Mouse (Mus musculus) ES-E14 (cell line): Measurements from ENCODE around the gene Plch2. TPM values are rescaled to one million over a fixed set of nuclear protein-coding genes. Genes with fewer than 3 reads are reported as not detected.

Source experiments
- DNase-seq: peaks from one replicate; pipeline ENCODE4 v3.0.0-alpha.2; 2013; ENCODE audit warnings: low read depth, low spot score
- H3K27ac ChIP-seq: 2 replicates; pipeline ENCODE4 v1.5.1; 2012; ENCODE audit warnings: low read depth, mild to moderate bottlenecking, low read length, moderate library complexity, mixed read lengths; ENCODE audit not compliant: poor library complexity, insufficient read depth, severe bottlenecking
- H3K36me3 ChIP-seq: 2 replicates; pipeline ENCODE4 v1.6.1; 2012; ENCODE audit warnings: mild to moderate bottlenecking, low read length, moderate library complexity, mixed read lengths; ENCODE audit not compliant: control insufficient read depth, poor library complexity, insufficient read depth, severe bottlenecking
- H3K4me1 ChIP-seq, 2 experiments: fragments of 150-350 bp in 1 of 2; sonication (generic) in 1 of 2; 2 replicates each; pipeline ENCODE4 v1.6.1; 2012; ENCODE audit warnings: low read length in 2 of 2, mild to moderate bottlenecking in 1 of 2, mixed read lengths in 1 of 2; ENCODE audit not compliant: control insufficient read depth in 2 of 2, insufficient read depth in 2 of 2, poor library complexity in 1 of 2
- H3K4me3 ChIP-seq, 2 experiments: fragments of 150-350 bp in 1 of 2; sonication (generic) in 1 of 2; 2 replicates each; pipeline ENCODE4 v1.5.1; 2012; ENCODE audit warnings: low read length in 2 of 2, low read depth in 1 of 2, mild to moderate bottlenecking in 1 of 2, mixed read lengths in 1 of 2; ENCODE audit not compliant: insufficient read depth in 1 of 2, poor library complexity in 1 of 2, severe bottlenecking in 1 of 2
- H3K9ac ChIP-seq: 2 replicates; pipeline ENCODE4 v1.6.1; 2012; ENCODE audit warnings: low read depth, mild to moderate bottlenecking, low read length, mixed read lengths; ENCODE audit not compliant: poor library complexity, insufficient read depth, severe bottlenecking
- H3K9me3 ChIP-seq: fragments of 150-350 bp; sonication (generic); 2 replicates; pipeline ENCODE4 v1.6.1; 2012; ENCODE audit warnings: low read depth, mild to moderate bottlenecking, low read length; ENCODE audit not compliant: control insufficient read depth, insufficient read depth
- CHD2 ChIP-seq: IDR thresholded peaks from 2 replicates; pipeline ENCODE4 v1.6.1; 2014; ENCODE audit warnings: mild to moderate bottlenecking, low read depth, low read length, inconsistent platforms
- HCFC1 ChIP-seq: IDR thresholded peaks from 2 replicates; pipeline ENCODE4 v1.6.1; 2012; ENCODE audit warnings: low read length, inconsistent platforms, borderline replicate concordance; ENCODE audit not compliant: insufficient read depth
- MAFK ChIP-seq: IDR thresholded peaks from 2 replicates; pipeline ENCODE4 v1.6.1; 2014; ENCODE audit warnings: mild to moderate bottlenecking, low read depth, low read length, inconsistent platforms; ENCODE audit not compliant: insufficient read depth
- ZC3H11A ChIP-seq: IDR thresholded peaks from 2 replicates; pipeline ENCODE4 v1.6.1; 2012; ENCODE audit warnings: low read depth, mild to moderate bottlenecking, inconsistent platforms, low read length, borderline replicate concordance
- ZNF384 ChIP-seq: IDR thresholded peaks from 2 replicates; pipeline ENCODE4 v1.6.1; 2012; ENCODE audit warnings: low read depth, low read length, inconsistent platforms
- in situ Hi-C, 2 experiments: fragments of 600-800 bp; cut with MboI; formaldehyde crosslinking; loops; one replicate each; pipeline ENCODE4 v1.15.1; 2025; ENCODE audit warnings: low sequenced_read_pairs in 2 of 2, inconsistent platforms in 1 of 2; ENCODE audit not compliant: unreplicated experiment in 2 of 2
- total RNA-seq: library from RNA; depleted of rRNA; stranded (reverse); fragments of 300-350 nt; gene quantifications from 2 replicates; pipeline ENCODE4 v1.2.3, GENCODE M21; 2012

The Plch2 gene
- total RNA-seq, 1 experiment, result 0.94 TPM

DNA sequence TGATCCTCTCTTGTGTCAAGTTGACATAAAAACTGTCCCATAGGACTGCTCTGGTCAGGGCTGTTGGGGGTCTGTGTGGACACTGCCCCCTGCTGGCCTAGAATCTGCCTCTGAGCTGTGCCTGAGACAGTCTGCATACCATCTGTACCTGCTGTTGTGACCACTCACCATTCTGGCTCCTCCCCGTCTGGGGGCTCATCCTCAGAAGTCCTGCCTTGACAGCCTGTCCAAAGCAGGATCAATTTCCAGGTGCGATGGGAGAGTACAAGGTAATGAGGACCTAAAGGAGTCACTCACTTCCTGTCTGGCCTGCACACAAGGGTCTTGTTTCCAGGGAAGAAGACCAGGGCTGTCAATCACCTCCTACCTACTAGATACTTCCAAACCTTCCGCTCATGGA is 38.0 kb upstream of the Plch2 start:
- Histone ChIP-seq H3K36me3 (peaks cover 2% of the 10 kb centered on the region; the same call in 1 of the 2 replicates), H3K4me3 (no peak overlapping the region), H3K27ac (no peak overlapping the region), H3K9me3 (no peaks in the 10 kb centered on the region), H3K4me1 (peaks cover 0 to 2% of the 10 kb centered on the region in 2 experiments; a peak in 3 of 4 replicates), H3K9ac (no peak overlapping the region)
- DNase-seq, result peak; percentile 51
- in situ Hi-C loops, result loop anchor here (5.0 kb wide), 1 partner anchor 153 kb away; the partner anchor contains the start of gene Faap20 (in 2 of the 2)
- TF ChIP-seq MAFK (no peak), CHD2 (no peak), ZNF384 (no peak), HCFC1 (no peak), ZC3H11A (no peak)

DNA sequence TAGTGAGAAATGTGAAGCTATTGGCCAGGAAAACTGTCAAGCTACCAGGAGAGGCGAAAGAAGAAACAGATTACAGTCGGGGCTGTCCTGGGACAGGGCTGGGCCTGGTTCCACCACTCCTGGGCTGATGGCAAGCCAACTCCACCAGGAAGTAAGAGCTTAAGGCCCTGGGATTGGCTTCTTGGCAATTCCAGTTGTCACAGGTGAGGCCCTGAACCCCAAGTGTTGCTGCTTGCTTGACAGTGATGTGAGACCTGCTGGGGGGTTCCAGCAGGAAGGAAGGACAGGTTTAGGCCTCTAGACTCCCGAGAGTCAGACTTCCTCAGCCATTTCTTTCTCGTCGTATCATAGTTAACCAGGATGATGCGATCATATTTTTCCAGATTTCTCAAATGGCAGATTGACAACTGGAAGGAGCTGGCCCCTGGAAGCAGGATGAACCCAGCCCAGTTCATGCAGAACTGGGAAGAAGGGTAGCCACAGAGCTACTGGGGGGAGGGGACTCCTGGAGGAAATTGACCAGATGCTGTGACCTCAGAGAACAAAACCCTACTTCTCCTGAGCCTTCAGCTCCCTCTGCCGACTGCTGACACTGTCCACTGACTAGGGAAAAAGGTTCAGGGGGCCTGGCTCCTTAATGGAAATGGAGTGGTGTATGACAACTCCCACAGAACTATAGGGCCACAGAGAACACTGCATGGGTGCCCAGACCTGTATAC is 37.0 kb upstream of the Plch2 start:
- no peak for TF ChIP-seq MAFK
- no peak for TF ChIP-seq HCFC1
- TF ChIP-seq CHD2, result no peak
- no peak for TF ChIP-seq ZC3H11A
- no peak for TF ChIP-seq ZNF384
- Histone ChIP-seq H3K27ac (no peak overlapping the region), H3K36me3 (peaks cover 2% of the 10 kb centered on the region; the same call in 1 of the 2 replicates), H3K4me3 (no peak overlapping the region), H3K9me3 (no peaks in the 10 kb centered on the region), H3K9ac (no peak overlapping the region), H3K4me1 (peaks cover 0 to 2% of the 10 kb centered on the region in 2 experiments; a peak in 3 of 4 replicates)
- no peak for DNase-seq
- in situ Hi-C loops, result loop anchor here (5.0 kb wide), 1 partner anchor 154 kb away; the partner anchor contains the start of gene Faap20 (in 2 of the 2)

DNA sequence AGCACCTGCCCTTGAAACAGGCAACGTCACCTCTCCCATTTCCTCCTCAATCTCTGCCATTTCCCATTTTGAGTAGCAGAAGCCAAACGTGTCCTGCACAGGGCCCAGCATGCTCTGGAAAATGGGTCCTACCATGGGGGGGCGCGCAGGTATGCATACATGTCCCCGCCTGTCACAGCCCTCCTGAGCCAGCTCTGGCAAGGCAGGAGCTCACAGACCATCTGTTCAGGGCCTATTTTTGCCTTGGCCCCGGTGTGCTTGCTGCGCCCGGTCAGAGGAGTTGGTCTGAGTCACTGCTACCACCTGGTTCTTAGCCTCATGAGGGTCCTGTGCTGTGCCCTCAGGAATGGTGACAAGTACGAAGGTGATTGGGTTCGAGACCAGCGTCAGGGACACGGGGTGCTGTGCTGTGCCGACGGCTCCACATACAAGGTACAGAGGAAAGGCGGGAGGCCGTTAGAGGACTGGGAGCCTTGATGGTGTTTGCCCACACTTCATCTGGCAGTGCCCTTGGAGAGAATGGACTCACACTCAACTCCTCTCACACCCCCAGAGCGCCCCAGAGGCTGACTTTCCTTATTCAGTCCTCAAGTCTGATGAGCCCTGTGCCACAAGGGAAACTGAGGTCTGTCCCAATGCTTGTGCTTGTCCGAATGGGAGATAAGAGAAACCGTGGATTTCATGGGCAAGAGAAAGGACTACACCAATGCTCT is 36.3 kb upstream of the Plch2 start:
- no peak overlapping the region for H3K4me3 ChIP-seq
- TF ChIP-seq MAFK (no peak), CHD2 (no peak), ZC3H11A (no peak), HCFC1 (no peak), ZNF384 (no peak)
- H3K27ac ChIP-seq, result no peak overlapping the region
- H3K4me1 ChIP-seq, result peaks cover 0 to 2% of the 10 kb centered on the region in 2 experiments; a peak in 3 of 4 replicates
- in situ Hi-C loops, result loop anchor here (5.0 kb wide), 1 partner anchor 154 kb away; the partner anchor contains the start of gene Faap20 (in 2 of the 2)
- H3K9me3 ChIP-seq, result no peaks in the 10 kb centered on the region
- H3K36me3 ChIP-seq, result peaks cover 2% of the 10 kb centered on the region; the same call in 1 of the 2 replicates
- H3K9ac ChIP-seq, result no peak overlapping the region; the same call in 1 of the 2 replicates
- DNase-seq, result no peak

DNA sequence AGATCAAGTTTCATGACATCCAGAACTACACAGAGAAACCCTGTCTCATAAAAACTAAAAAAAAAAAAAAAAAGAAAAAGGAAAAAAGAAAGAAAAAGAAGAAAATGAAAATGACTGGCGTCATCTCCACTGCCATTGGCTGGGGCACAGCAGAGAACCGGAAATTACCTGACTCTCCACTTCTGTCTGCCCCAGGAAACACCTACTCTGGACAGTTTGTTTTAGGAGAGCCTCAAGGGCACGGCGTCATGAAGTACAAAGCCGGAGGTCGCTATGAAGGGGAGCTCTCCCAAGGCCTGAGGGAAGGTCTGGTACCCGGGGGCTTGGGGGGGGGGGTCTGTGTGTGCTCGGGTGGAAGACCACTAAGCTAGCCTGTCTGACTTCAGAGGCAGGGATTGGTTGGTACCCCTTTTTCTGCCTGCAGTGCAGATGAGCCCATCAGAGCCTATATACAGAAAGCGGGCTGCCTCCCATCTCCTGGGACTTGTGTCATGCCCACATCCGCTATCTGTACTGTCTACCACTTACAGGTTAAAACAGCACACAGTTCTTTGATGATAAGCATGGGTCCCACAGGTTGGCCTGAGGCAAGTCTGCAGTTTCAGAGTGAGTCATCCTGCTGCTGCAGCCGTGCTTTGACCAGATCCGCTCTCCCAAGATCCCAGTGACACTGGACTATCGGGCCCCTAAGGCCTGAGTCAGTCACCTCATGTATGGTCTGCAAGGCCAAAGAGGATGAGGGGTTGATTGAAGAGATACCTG is 34.3 kb upstream of the Plch2 start:
- Histone ChIP-seq H3K9ac (no peak overlapping the region), H3K9me3 (no peaks in the 10 kb centered on the region), H3K36me3 (peaks cover 2% of the 10 kb centered on the region; the same call in 1 of the 2 replicates), H3K27ac (no peak overlapping the region), H3K4me3 (no peak overlapping the region), H3K4me1 (peaks cover 2% of the 10 kb centered on the region in 2 experiments; a peak in 3 of 4 replicates)
- in situ Hi-C loops, result loop anchor here (5.0 kb wide), 1 partner anchor 156 kb away; the partner anchor contains the start of gene Faap20 (in 2 of the 2)
- no peak for DNase-seq
- TF ChIP-seq CHD2 (no peak), HCFC1 (no peak), ZNF384 (no peak), ZC3H11A (no peak), MAFK (no peak)
